Mouse (Mus musculus): Measurements from ENCODE around the gene Reep6. TPM values are rescaled to one million over a fixed set of nuclear protein-coding genes. Genes with fewer than 3 reads are reported as not detected.

Gene Reep6
- 257 and 279 TPM in 2 replicates for polyA plus RNA-seq (2012; rRNA removed; ENCODE audit: low replicate concordance)

DNA sequence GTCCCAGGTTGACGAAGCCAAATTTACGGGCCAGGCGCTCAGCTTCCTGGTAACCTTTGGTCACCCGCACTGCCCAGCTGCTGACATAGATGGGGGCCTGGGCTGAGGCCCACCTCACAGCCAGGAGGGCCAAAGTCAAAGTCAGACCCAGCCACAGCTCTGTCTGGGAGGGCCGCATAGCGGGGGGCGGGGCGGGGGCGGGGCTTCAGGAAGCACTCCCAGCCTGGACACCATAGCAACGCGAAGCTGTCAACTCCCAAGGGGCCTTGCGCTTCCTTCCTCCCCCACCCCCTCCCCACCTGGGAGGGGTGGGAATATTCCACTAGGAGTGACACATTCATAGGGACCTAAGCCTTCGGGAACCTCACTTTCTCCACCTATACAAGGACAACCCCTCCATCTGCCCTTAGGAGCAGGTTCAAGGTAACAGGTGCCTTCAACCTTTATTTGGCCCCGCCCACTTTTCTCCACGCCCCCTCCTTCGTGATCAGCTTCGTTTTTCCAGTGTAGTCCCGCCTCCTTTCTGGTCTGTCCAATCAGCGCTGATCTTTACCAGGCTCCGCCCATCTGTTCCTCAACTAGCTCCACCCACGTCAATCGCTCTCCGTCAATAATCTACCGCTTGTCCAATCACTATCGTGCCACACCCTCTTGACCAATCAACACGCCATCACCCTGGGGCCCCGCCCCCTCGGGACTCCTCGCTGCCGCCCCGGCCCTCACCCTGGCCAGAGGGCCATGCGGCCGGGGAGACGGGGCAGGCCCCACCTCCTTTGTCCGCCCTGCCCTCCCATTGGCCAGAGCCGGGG is at the start of gene Reep6, which contains the start of gene Pcsk4:
Reep6 (plus strand) TSS at position 681 of the 809 bp plus-strand sequence.
Pcsk4 (minus strand) TSS at position 226 of the 809 bp plus-strand sequence.

DNA sequence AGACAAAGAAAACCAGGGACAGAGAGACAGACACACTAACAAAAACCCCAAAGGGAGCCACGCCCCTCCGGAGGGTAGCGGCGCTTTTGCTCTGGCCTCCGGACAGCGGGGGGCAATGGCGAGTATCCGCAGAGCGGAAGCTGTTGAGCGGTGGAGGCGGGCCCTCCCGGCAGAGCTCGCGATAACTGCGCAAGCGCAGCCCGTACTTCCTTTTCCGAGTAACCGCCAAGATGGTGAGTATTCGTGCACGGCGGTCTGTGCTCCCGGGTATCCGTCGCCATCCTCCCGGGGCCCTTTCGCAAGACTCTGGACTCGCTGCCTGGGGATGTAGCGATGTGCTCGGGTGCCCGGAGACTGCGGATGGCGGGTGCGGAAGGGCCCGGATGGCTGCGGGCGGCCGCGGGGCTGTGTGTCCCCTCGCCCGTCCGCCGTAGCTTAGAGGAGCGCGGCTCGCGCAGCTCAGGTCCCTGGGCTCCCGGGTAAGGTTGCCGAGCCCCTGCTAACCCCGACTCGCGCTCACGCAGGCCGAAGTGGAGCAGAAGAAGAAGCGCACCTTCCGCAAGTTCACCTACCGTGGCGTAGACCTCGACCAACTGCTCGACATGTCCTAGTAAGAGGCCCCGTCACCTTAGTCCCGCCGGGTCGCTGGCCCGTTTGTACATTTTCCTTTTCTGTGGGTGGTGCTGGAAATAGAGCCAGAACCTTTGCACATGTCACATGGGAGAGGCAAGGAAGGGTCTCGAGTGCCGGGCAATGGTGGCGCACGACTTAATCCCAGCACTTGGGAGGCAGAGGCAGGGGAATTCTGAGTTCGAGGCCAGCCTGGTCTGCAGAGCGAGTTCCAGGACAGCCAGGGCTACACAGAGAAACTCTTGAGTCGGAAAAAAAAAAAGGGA is 37.3 kb upstream of the Reep6 start, which contains the start of gene Rps15:
Rps15 (plus strand) TSS at position 203 of the 896 bp plus-strand sequence.

DNA sequence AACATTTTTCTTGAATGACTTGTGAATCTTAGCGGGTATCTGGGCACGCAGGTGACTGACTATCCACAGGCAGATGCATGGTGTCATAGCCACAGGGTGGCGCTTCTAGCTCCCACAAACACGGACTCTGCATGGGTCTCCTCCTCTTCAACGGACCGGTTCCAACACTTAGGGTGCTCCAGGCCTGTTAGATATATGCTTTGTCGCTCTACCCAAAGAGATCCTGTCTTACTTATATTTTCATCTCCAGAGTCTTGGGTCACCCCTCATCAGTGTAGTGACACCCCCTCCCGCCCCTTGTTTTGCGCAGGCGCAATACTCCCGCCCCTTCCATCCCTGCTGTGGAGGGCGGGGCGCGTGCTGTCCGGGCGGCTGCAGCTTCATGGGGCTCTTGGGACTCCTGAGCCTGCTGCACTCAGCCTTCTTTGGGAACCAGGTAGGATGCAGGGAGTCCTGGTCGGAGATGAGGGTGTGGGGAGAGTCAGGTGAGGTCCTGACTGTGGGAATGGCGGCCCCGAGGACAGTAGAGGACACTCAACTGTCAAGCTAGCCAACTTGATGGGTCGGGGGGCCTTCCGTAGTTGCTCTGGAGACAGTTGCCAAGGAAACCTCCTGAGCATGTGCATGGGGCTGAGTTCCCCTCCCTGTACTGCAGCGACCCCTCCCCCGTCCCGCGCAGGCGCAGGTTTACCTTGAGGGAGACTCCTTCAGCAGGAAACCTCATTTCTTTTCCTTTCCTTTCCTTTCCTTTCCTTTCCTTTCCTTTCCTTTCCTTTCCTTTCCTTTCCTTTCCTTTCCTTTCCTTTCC is 33.9 kb upstream of the Reep6 start, which contains the start of gene Apc2:
Apc2 (plus strand) TSS at position 360 of the 808 bp plus-strand sequence.

DNA sequence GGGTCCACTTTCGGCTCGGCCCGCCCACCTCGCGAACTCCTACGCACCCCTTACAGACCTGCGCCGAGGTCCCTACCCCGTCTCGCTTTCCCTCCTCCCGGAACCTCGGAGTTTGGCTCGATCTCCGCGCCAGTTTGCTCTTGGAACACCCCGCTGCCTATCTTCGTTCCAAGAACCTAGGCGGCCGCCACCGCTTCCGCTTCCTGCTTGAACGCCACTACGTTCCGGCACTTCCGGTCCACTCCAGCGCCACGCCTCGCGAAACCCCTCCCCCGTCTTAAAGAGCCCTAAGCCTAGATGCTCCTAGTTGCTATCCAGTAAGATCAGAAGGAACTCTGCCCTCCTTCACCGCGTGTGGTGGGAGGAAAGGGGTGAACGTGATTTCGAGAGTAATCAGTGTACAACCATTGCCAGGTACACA is 9.4 kb upstream of the Reep6 start, which contains the start of gene 2310011J03Rik:
2310011J03Rik (minus strand) TSS at position 198 of the 421 bp plus-strand sequence.

DNA sequence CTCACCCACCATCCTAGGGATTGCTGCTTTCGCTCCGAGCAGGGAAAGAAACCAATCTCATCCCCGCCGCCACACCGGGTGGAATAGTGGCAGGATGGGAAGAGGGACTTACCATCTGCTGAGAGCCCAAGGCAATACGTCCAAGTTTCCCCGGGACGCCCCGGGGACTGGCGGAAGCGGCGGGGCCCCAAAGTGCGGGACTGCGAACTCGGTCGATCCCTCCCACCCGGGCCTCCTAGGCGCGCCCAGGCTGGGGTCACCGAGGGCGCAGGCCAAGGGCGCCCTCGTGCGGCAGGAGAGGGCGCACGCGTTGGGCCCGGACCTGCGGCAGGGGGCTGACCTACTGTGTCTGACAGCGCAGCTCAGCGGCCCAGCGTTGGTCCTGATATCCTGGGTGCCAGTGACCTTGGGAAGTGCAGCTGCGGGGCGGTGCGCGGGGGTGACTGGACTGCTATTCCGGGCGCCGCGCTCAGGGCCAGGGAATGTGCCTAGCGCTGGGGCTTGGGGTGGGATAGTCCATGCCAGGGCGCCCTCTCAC is 18.6 kb downstream of the Reep6 start, which contains the start of gene Adamtsl5:
Adamtsl5 (minus strand) TSS at position 169 of the 538 bp plus-strand sequence.

DNA sequence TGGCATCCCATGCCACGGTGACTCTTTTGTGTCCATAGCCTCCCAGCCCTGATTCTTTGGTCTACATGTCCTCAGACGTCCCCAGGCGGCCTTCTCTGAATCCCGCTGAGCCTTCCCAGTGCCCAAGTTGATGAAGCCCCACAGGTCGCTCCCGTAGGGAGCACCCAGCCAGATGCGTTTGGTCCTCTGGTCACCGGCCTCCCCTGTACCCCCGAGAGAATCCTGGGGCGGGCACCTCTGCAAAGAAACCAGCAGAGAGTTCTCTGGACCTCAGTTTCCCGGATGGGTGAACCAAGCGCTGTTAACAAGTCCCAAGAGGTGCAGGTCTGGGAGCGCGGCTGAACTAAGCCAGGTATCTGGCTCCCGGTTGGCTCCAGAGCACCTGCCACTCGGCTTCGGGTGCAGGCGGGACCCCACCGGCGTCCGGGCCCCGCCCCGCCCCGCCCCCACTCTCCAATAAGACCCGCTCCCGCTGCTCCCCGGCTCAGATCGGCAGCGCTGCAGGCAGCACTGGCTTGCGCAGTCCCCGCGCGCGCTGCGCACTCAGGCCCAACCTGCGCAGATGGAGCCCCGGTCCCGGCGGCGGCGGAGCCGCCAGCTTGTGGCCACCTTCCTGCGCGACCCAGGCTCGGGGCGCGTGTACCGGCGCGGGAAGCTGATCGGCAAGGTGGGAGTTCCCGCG is 26.4 kb downstream of the Reep6 start, which contains the start of gene Plk5:
Plk5 (plus strand) TSS at position 459 of the 682 bp plus-strand sequence.

Other genes starting within 250 kb of the Reep6 start
- 63.5 and 95.0 TPM in 2 replicates for gene Sbno2, start 224.4 kb upstream of the Reep6 start, polyA plus RNA-seq (2012; rRNA removed; ENCODE audit: low replicate concordance)
- gene Stk11, start 214.2 kb upstream of the Reep6 start, polyA plus RNA-seq (2012; rRNA removed; ENCODE audit: low replicate concordance): 105 and 121 TPM in 2 replicates
- 5,808 and 7,935 TPM in 2 replicates for gene Atp5d, start 191.3 kb upstream of the Reep6 start, polyA plus RNA-seq (2012; rRNA removed; ENCODE audit: low replicate concordance)
- 6.3 and 6.6 TPM in 2 replicates for gene Cbarp, start 189.1 kb upstream of the Reep6 start, polyA plus RNA-seq (2012; rRNA removed; ENCODE audit: low replicate concordance)
- 198 and 360 TPM in 2 replicates for gene Midn, start 181.7 kb upstream of the Reep6 start, polyA plus RNA-seq (2012; rRNA removed; ENCODE audit: low replicate concordance)
- 46.7 and 55.3 TPM in 2 replicates for gene Cirbp, start 164.0 kb upstream of the Reep6 start, polyA plus RNA-seq (2012; rRNA removed; ENCODE audit: low replicate concordance)
- gene 1600002K03Rik, start 157.0 kb upstream of the Reep6 start, polyA plus RNA-seq (2012; rRNA removed; ENCODE audit: low replicate concordance): 12.6 and 12.7 TPM in 2 replicates
- gene Efna2, start 150.5 kb upstream of the Reep6 start, polyA plus RNA-seq (2012; rRNA removed; ENCODE audit: low replicate concordance): 2.0 and 2.2 TPM in 2 replicates
- 14.5 and 19.2 TPM in 2 replicates for gene Mum1, start 103.5 kb upstream of the Reep6 start, polyA plus RNA-seq (2012; rRNA removed; ENCODE audit: low replicate concordance)
- 967 and 1,434 TPM in 2 replicates for gene Ndufs7, start 80.8 kb upstream of the Reep6 start, polyA plus RNA-seq (2012; rRNA removed; ENCODE audit: low replicate concordance)
- gene Gamt, start 68.9 kb upstream of the Reep6 start, polyA plus RNA-seq (2012; rRNA removed; ENCODE audit: low replicate concordance): 15.1 and 43.1 TPM in 2 replicates
- 104 and 128 TPM in 2 replicates for gene Dazap1, start 68.5 kb upstream of the Reep6 start, polyA plus RNA-seq (2012; rRNA removed; ENCODE audit: low replicate concordance)
- 739 and 1,199 TPM in 2 replicates for gene Rps15, start 37.5 kb upstream of the Reep6 start, polyA plus RNA-seq (2012; rRNA removed; ENCODE audit: low replicate concordance)
- 0.88 and 1.1 TPM in 2 replicates for gene Apc2, start 34.0 kb upstream of the Reep6 start, polyA plus RNA-seq (2012; rRNA removed; ENCODE audit: low replicate concordance)
- 52.1 and 92.1 TPM in 2 replicates for gene 2310011J03Rik, start 9.4 kb upstream of the Reep6 start, polyA plus RNA-seq (2012; rRNA removed; ENCODE audit: low replicate concordance)
- 37.6 and 47.6 TPM in 2 replicates for gene Pcsk4, start 455 bp upstream of the Reep6 start, polyA plus RNA-seq (2012; rRNA removed; ENCODE audit: low replicate concordance)
- gene Adamtsl5, start 18.5 kb downstream of the Reep6 start, polyA plus RNA-seq (2012; rRNA removed; ENCODE audit: low replicate concordance): 113 and 171 TPM in 2 replicates
- 2.4 and 7.5 TPM in 2 replicates for gene Plk5, start 26.5 kb downstream of the Reep6 start, polyA plus RNA-seq (2012; rRNA removed; ENCODE audit: low replicate concordance)
- gene Mex3d, start 57.7 kb downstream of the Reep6 start, polyA plus RNA-seq (2012; rRNA removed; ENCODE audit: low replicate concordance): 13.6 and 24.5 TPM in 2 replicates
- gene Mbd3, start 69.6 kb downstream of the Reep6 start, polyA plus RNA-seq (2012; rRNA removed; ENCODE audit: low replicate concordance): 76.6 and 89.3 TPM in 2 replicates
- gene Uqcr11, start 76.9 kb downstream of the Reep6 start, polyA plus RNA-seq (2012; rRNA removed; ENCODE audit: low replicate concordance): 2,686 and 4,056 TPM in 2 replicates
- 95.5 and 98.0 TPM in 2 replicates for gene Tcf3, start 103.7 kb downstream of the Reep6 start, polyA plus RNA-seq (2012; rRNA removed; ENCODE audit: low replicate concordance)
- gene Onecut3, start 164.9 kb downstream of the Reep6 start, polyA plus RNA-seq (2012; rRNA removed; ENCODE audit: low replicate concordance): 0.26 and 4.2 TPM in 2 replicates
- 0.02 TPM in 1 of 2 replicates, not detected in the other for gene Atp8b3, start 209.2 kb downstream of the Reep6 start, polyA plus RNA-seq (2012; rRNA removed; ENCODE audit: low replicate concordance)
- 50.2 and 62.3 TPM in 2 replicates for gene Rexo1, start 231.6 kb downstream of the Reep6 start, polyA plus RNA-seq (2012; rRNA removed; ENCODE audit: low replicate concordance)
- 22.7 and 36.3 TPM in 2 replicates for gene Klf16, start 247.4 kb downstream of the Reep6 start, polyA plus RNA-seq (2012; rRNA removed; ENCODE audit: low replicate concordance)

Measured in duodenum, adult 2 months (tissue).